Mouse (Mus musculus): ENCODE data around the gene Ubl4b. TPM values are rescaled to one million over a fixed set of nuclear protein-coding genes. Genes with fewer than 3 reads are reported as not detected.

The Ubl4b gene
- total RNA-seq (2015): not detected in 2 replicates
- total RNA-seq (2017): not detected in 2 replicates

DNA sequence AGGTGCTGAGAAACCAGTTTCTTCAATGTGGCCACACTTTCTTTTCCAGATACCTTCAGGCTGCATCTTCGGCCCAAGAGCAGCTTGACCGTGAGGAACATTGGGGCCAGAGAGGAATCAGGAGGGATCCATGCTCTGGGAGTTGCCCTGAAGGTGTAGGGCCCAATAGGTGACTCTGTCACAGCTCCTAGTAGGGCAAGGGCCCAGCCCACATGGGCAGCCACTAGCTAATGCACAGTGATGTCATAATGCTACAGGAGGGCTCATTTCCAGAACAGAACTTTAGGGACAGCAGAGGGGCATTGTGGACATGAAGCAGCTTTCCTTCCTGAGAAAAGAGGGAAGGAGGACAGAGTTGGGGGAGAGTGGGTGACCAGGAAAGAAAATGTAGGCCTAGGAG, at the start of gene Ubl4b:
Gene Ubl4b, minus strand, starts transcription at position 232 of the 400 bp plus-strand sequence.
- no peak for ATAC-seq (replicated peaks; ENCODE audit: poor library complexity)

DNA sequence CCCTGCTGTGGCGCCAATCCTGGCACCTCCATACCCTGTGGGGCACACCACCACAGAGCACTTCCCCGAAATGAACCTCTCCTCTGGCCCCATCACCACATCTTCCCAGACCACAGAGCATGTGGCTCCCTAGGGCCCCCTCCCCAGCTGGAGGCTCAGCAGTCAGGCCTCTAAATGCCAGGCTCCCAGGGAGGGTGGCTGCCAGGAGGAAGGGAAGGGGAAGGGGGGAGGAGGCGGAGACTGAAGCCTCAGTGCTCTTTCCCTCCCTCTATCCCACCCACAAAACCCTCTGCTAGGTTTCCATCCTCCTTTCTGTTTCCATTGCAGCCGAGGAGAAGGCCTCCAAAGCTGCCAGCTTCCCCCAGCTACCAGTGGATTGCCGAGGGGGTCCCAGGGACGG, 45.3 kb upstream of the Ubl4b start:
- ATAC-seq (replicated peaks; ENCODE audit: poor library complexity): no peak

DNA sequence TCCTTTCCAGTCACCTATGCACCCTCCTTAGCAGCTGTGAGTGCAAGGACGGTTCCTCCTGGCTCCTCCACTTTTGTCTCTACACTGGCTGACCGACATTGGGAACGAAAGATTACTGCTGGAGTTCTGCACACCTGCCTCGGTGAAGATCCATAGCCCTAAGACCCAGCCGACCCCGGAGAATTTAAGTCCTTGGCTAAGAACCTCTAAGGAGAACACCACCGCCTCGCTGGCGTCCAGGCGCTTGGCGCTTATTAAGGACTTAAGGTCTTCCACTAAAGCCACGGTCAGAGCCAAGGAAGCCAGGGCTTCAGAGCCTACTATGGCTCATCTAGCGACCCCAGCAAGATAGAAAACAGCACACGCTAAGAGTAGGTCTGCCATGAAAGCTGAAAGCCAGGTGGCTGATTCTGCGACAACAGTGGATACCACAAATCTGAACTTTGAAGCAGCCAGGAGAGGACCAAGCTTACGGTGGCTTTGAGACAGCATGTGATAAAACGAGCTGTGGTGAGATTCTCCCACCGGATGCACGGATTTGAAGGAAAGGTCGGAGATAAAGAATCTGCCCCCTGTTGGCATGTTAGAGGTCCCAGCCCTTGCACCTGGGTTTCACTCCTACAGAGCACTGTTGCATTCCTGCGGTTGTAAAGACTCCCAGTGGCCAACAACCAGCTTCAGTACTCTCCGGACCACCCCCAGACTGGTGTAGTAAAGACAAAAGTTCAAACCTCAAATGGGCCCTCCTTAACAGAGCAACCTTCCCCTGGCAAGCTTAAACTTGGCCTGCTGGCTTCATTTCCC, 42.9 kb upstream of the Ubl4b start:
- ATAC-seq (replicated peaks; ENCODE audit: poor library complexity): no peak

DNA sequence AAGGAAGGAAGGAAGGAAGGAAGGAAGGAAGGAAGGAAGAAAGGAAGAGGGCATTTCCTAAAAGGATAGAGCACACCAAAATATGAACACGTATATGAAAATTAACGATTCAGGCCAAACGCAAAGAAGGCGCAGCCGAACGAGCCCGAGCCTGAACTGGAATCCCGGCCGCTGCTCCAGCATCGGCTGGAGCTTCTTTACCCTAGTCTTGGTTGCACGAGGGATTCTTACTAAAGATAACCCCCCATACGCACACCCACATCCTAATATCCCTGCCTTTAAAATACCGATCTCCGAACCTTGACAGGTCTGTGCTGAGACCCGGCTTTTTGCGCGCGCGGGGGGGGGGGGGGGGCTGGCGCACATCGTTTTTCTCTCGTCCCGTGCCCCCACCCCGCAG, 42.3 kb upstream of the Ubl4b start:
- no peak for ATAC-seq (replicated peaks; ENCODE audit: poor library complexity)

DNA sequence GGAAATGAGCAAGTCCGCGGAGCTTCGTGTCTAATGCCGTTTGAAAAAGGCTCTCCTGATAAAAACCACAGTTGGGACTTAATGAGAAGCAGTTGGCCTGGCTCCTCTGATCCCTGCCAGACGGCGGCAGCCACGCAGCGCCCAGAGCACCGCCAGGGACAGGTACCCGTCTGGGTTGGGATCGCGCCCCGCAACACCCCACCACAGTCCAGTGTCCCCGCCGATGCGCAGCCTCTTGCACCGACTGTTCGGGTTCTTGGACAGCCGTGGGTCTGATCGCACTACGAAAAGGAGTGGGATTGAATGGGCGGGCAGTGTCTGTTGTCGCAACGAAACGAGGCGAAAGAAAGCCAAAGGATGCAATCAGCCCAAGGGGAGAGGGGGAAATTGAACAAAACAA, 41.7 kb upstream of the Ubl4b start:
- 0 out of 2 replicates have a peak, but pooled peaks have one; percentile 18 for ATAC-seq (replicated peaks; ENCODE audit: poor library complexity)

DNA sequence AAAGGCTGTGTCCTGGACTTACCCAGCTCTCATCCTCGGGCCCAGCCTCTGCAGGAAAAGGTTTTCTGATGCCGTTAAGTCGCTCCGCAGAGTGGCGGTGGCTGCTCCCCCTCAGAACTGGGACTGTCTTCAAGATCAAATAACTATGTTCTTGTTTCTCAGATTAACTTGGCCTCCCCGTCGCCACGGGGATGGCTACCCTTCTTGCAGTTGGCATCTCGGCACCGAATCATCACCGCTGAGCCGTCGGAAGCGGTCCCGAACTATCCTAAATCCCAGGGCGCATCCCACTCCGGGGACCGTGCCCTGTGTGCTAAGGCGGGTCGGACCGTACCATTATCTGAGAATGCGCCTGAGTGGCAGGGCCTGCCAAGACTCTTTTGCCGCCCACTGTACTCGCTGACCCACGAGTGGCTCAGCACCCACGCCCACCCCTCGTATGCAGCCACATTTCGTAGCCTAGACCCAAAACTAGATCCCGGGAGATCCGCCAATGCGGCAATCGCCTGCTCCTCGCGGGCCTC, 41.1 kb upstream of the Ubl4b start:
- no peak for ATAC-seq (replicated peaks; ENCODE audit: poor library complexity)

DNA sequence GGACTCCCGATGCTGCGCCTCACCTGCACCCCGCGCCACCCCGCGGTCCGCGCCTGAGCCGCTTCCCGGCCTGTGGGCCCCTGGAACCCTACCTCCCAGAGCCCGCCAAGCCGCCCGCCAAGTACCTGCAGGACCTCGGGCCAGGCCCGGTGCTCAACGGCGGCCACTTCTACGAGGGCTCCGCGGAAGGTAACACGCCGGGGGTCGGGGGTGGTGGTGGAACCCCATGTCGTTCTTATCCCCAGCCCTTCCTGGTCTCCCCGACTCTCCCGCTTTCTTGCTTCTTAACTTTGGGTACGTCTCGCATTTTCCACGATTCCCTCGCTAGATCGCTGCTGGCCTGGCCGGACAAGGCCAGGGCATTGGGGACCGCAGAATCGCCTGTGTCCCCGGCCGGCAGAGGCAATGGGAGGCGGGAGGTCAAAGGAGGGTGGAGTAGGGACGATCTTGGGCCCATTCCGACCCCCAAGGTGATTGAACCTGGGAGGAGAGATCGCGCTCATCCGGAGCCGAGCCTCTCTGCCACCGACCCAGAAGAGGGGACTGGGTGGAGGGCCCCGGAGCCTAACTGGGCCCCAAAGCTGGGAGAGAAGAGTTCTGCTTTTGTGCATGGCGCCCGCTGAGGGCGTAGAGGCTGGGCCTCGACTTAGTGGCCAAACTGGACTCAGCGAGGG, 40.5 kb upstream of the Ubl4b start:
- ATAC-seq (replicated peaks; ENCODE audit: poor library complexity): no peak

DNA sequence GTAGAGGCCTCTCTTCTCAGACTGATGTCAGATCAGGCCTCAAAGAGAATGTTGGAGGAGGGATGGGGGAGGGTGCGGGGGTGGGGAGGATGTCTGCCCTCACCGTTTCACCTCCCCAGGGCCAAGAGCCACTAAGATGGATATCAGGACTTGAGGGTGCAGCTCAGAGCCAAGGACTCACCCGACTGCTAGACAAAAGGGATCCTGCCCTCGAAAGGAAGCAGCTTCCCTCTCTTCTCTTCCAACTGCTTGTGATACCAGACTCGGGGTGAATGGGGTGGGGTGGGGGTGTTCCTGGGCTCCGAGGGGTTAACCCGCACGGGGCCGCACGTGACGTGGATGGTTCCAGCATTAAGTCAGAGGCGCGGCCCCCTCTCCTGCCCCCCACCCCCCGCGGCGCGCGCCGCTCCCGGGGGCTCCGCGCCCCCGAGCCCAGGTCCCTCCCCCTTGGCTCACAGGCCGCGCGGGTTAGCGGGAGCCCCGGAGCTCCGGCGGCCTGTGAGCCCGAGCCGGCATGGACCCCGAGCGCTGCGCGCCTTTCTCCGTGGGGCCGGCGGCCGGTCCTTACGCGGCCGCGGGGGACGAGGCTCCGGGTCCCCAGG, 39.9 kb upstream of the Ubl4b start, which contains the start of gene Alx3:
Gene Alx3, plus strand, starts transcription at position 370 of the 602 bp plus-strand sequence.
- no peak for ATAC-seq (replicated peaks; ENCODE audit: poor library complexity)

DNA sequence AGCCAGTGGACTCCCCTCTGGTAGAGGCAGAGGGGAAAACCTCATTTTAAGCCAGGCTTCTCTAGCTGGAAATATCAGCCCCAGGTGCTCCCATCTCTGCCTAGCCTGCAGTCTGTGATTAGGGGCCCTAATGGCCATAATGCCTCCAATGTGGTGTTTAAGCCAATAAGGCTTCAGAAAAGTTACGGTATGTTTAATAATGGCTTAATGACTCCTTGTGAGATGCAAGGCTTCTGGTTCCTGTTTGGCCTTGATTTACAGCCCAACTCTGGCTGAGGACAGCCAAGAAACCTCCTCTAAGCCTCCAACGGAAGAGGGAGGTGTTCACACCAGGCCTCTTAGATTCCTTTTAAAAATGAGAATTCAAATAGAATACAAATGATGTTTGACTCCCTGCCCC, 38.8 kb upstream of the Ubl4b start:
- ATAC-seq (replicated peaks; ENCODE audit: poor library complexity): no peak

DNA sequence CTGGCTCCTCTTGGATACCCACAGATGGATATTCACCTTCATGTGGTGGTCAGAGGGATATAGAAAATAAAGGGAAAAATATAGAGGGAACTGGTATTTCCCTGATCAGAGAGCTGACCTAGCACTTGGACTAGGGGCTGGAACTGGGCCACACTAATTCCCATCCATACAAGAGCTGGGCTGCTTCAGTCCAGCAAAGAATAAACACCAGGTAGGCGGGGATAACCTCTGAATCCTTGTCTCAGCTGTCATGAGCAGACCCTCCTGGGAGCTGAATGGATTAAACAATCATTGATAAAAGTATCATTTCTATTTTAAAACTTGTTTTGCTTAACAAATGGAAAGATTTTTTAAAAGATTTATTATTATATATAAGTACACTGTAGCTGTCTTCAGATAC, 36.7 kb upstream of the Ubl4b start:
- ATAC-seq (replicated peaks; ENCODE audit: poor library complexity): no peak

DNA sequence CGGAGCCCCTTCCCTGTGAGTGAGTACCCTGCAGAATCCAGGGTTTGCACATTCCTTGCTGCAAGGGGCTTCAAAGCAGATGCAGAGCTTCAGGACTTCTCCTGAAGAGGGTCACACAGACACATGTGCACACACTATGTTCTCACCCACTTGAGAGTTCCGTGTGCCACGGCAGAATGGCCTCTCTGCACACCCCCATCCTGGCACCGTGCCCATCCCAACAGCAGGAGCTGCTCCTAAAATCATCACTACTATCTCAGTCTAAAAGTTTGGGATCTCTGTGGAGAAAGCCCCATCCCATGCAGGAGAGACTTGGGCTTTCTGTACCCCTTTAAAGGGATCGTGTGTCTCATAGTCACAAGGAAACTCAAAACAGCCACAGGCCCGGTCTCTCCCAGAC, 31.6 kb upstream of the Ubl4b start:
- no peak for ATAC-seq (replicated peaks; ENCODE audit: poor library complexity)

DNA sequence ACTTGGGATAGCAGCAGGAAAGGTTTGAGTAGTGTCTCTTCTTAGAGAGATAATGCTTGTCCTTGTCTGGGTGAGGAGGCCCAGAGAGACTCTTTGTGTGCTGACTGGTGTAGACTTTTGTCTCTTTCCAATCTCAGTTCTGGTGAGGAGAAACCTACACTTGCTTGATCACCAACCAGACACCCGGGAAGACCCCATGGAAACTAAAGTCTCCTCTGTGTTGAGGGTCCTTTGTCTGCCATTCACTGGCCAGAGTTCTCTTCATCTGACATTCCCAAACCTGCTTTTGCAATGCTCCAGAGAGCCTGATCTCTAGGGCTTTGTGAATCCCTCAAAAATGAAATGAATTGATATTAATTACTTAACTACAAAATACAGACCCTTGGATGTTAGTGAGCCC, 29.0 kb upstream of the Ubl4b start:
- ATAC-seq (replicated peaks; ENCODE audit: poor library complexity): no peak

DNA sequence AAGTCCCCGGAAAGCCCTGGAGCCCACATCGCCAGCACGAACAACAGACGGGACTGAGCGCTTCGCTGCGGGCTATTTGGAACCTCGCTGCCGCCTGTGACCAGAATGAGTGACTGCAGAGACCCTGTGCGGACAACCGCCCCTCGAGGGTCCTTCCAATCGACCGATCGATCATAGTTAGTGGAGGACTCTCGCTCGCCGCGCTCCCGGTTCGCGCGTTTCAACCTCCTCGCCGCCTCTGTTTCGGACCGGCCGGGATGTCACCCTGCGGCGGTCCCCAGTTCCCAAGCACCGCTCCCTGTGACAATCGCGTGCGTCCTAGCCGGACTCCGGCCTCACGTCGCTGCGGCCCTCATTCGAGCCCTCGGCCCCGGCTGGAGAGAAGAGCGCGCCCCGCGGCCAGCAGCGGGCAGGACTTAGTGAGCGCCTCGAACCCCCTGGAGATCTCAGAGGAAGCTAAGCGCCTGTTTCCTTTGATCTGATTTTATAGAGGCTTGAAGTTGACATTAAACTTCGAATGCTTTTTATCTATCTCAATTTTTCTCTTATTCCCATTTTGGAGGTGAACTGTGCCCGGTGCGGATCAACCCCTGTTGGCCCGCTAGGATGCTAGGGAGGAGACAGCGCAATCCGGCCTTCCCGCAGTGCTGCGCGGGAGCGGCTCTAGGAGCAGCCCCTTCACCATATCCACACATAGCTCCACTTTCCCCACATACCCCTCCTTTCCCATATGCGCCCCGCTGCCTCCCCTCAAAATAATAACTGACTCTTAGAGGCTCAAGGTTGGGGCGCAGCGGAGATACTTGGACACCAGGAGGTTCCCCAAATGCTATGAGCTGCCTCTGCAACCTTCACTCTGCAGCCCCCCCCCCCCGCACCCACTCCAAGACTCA, 28.2 kb upstream of the Ubl4b start:
- no peak for ATAC-seq (replicated peaks; ENCODE audit: poor library complexity)

DNA sequence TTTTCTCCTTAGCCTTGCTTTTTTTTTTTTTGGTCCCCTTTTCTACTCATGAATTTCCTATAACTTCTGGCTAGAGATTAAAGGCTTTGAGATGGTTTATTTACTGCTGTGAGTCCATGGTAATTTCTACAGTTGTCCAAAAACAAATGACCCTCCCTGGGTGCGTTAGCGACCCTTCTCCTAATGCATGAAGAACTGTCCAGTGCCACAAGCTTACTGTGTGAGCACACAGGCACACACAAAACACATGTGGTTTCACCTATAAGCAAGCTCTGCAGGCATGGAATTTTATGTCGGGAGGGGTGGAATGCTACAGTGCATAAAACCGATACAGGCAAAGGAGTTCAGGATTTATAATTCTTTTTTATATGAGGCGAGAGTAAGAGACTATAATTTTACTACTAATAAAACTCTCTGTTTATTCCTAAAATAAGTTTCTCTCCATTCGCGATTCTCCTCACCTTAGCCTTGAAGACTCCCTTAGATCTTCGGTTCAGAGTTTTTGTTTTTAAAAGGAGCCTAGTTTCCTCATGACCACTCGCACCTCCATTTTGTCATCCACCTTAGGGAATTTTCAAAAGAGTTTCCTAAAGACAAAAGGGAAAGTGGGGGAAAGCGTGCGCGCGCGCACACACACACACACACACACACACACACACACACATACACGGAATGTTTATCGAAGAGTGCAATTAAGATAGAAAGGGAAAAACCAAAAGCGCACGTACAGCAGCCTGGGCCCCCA, 27.4 kb upstream of the Ubl4b start:
- ATAC-seq (replicated peaks; ENCODE audit: poor library complexity): no peak

DNA sequence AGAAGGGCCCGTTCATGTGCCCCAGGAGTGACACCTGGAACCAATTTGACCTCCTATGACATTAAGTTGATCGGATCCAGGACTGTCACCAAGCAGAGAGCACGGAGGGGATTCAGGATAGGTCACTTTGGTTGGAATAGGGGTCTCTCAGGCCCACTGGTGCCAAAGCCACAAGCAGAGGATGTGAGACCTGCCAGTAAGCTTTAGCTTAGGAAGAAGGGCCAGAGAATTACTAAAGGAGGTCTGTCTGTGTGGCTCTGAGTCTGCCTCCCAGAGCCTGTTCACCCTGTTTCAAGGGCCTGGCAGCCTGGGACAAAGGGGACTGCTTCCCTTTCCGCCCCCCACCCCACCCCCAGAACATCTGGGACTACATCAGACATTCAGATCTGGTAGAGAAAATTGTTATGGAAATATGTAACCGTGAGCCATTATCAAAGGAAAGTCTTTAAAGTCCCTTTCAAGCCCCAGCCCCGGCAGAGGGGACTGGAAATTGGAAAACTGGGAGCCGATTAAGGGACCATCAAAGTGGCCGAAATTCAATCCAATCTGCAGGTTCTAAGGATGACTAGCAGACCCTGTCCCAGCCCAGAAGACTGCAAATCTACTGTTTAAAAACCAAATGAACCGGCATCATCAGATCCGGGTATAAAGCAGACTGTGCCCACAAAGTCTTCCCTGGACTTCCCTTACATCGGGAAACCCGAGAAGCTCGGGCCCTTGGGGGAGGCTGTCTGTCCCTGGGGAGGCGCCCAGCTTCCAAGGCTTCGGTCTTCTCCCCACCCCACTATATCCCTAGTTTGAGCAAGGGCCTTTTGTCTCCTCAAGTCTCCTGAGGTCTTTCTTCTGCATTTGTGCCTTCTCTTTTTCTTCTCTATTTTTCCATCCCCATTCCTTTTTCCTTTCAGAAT, 26.5 kb upstream of the Ubl4b start:
- no peak for ATAC-seq (replicated peaks; ENCODE audit: poor library complexity)

DNA sequence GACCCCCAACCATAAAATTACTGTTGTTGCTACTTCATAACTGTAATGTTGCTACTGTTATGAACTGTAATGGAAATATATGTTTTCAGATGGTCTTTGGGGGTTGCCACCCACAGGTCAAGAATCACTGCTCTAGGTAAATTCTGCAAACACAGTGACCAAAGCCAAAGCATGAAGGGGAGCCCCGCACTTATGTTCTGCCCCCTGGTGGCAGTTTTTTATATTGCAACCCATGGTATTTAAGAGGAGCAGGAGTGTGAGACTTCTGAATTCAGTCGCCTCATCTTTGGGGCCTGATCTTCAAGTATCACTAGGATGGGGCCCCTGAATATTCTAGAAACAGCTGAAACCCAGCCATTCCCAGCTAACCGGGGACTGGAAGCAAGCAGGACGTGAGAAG, 24.6 kb upstream of the Ubl4b start:
- ATAC-seq (replicated peaks; ENCODE audit: poor library complexity): peak; percentile 45; the same call in 1 of the 2 replicates

DNA sequence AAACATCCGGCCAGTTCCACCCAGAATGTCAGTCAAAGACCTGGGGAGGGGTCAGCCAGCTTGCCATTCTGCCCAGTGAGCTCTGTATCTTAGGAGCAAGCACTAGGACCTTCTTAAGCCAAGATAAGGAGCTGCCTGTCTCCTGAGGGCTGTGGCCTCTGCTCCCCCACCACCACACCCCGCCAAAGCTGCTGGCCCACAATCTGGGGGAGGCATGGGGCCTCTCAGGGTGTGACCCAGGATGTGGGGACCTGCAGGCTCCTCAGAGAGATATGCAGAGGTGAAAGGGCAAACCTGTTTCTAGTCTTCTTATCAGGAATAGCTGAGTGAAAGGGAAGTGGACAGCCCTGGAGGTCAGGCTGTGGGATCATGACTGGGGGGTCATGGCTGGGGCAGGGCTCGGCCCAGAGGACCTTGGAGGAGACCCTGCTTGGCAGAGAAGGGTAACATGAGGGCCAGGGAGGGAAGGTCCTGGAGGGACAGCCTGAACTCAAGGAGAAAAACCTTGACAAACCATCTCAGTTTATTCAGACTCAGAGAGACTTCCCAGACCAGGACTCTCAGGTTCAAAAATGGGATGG, 23.0 kb upstream of the Ubl4b start:
- ATAC-seq (replicated peaks; ENCODE audit: poor library complexity): peak; percentile 84

DNA sequence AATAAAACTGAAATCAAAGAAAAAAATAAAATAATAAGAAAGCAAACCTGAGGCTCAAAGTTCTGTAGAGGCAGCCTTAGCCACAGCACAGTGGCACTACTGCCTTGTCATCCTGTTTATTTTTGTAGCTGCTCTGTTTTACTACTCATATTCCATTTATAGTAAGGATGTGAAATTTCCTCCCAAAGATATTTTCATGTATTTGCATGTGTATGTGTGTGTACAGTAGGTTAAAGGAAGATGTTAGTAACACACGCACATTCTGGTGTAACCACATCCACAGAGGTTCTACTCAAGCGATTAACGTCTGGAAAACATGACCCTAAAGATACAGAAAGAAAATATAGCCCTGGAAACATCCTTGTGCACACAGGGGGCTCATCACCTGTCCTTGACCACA, 21.9 kb upstream of the Ubl4b start:
- ATAC-seq (replicated peaks; ENCODE audit: poor library complexity): no peak

DNA sequence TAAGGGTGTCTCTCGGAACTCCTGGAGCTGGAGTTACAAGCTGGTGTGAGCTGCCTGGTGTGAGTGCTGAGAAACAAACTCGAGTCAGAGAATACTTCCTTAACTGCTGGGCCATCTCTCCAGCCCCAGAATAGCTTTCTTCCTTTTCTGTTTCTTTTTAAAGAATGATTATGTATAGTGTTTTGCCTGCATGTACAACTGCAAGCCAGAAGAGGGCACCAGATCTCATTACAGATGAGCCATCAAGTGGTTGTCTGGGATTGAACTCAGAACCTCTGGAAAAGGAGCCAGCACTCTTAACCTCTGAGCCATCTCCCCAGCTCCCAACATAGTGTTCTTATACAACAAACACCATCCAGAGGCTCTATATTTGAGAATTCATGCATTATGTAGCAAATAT, 16.3 kb upstream of the Ubl4b start:
- peak; percentile 65 for ATAC-seq (replicated peaks; ENCODE audit: poor library complexity)

Data from megakaryocyte progenitor cell, adult 5-6 weeks (primary cell).